Mouse (Mus musculus): ENCODE results near the gene Dnah3.

Dnah3 gene

GRCm38 (mm10) chr7:120050447-120050846, 44.6 kb downstream of the Dnah3 start:
- DNase-seq, result no peak

GRCm38 (mm10) chr7:120043990-120044389, 51.1 kb downstream of the Dnah3 start:
- DNase-seq, result no peak

- DNase-seq, result no peak
These were observed 58.7 kb downstream of the Dnah3 start for GRCm38 (mm10) chr7:120036422-120036821.

GRCm38 (mm10) chr7:120034996-120035395, 60.1 kb downstream of the Dnah3 start:
- no peak for DNase-seq

GRCm38 (mm10) chr7:120034566-120034965, 60.5 kb downstream of the Dnah3 start:
- no peak for DNase-seq

- no peak for DNase-seq
These were observed 66.4 kb downstream of the Dnah3 start for GRCm38 (mm10) chr7:120028669-120029068.

GRCm38 (mm10) chr7:119997066-119997465, 98.0 kb downstream of the Dnah3 start:
- no peak for DNase-seq

GRCm38 (mm10) chr7:119985279-119985912, 109.7 kb downstream of the Dnah3 start:
- DNase-seq, result no peak

- DNase-seq, result no peak
These were observed 114.9 kb downstream of the Dnah3 start for GRCm38 (mm10) chr7:119980170-119980569.

GRCm38 (mm10) chr7:119978576-119978975, 116.5 kb downstream of the Dnah3 start:
- DNase-seq, result no peak

- no peak for DNase-seq
These were observed 117.5 kb downstream of the Dnah3 start for GRCm38 (mm10) chr7:119977574-119977973.

- no peak for DNase-seq
These were observed 118.8 kb downstream of the Dnah3 start for GRCm38 (mm10) chr7:119976256-119976655.

- no peak for DNase-seq
These were observed 120.9 kb downstream of the Dnah3 start for GRCm38 (mm10) chr7:119974214-119974613.

- no peak for DNase-seq
These were observed 125.8 kb downstream of the Dnah3 start for GRCm38 (mm10) chr7:119969320-119969719.

- DNase-seq, result no peak
These were observed 129.3 kb downstream of the Dnah3 start for GRCm38 (mm10) chr7:119965651-119966395.

- no peak for DNase-seq
These were observed 129.9 kb downstream of the Dnah3 start for GRCm38 (mm10) chr7:119965205-119965604.

GRCm38 (mm10) chr7:119961107-119961506, 134.0 kb downstream of the Dnah3 start:
- DNase-seq, result no peak

GRCm38 (mm10) chr7:119960546-119960945, 134.5 kb downstream of the Dnah3 start:
- no peak for DNase-seq

- DNase-seq, result no peak
These were observed 135.1 kb downstream of the Dnah3 start for GRCm38 (mm10) chr7:119960006-119960405.

GRCm38 (mm10) chr7:119959491-119959890, 135.6 kb downstream of the Dnah3 start:
- no peak for DNase-seq

GRCm38 (mm10) chr7:119959091-119959490, 136.0 kb downstream of the Dnah3 start:
- DNase-seq, result no peak

GRCm38 (mm10) chr7:119957421-119957820, 137.7 kb downstream of the Dnah3 start:
- no peak for DNase-seq

GRCm38 (mm10) chr7:119954047-119954446, 141.0 kb downstream of the Dnah3 start:
- DNase-seq, result no peak

- DNase-seq, result no peak
These were observed 153.5 kb downstream of the Dnah3 start for GRCm38 (mm10) chr7:119941569-119941968.

Data from thymus, adult 18-20 months (tissue).